Mouse (Mus musculus): Measurements from ENCODE around the gene Otof. TPM values are rescaled to one million over a fixed set of nuclear protein-coding genes. Genes with fewer than 3 reads are reported as not detected.

Otof gene
- polyA plus RNA-seq, 1 experiment from 2014 or later: 2.1 TPM

GRCm38 (mm10) chr5:30423121-30423520 is 38.6 kb downstream of the Otof start:
- H3K4me3 ChIP-seq: no peak overlapping the region
- no peak overlapping the region for H3K27ac ChIP-seq (replicated peaks)
- no peak overlapping the region for H3K9ac ChIP-seq (replicated peaks)
- H3K4me2 ChIP-seq (replicated peaks): no peak overlapping the region
- H3K4me1 ChIP-seq: 0 out of 2 replicates have a peak, but pooled peaks cover 2% of the 10 kb centered on the region
- no peaks in the 10 kb centered on the region for H3K36me3 ChIP-seq
- no peaks in the 10 kb centered on the region for H3K9me3 ChIP-seq
- 84% methylated on average over 4 of the region's 4 CpGs for WGBS
- no peak for ATAC-seq (replicated peaks)
- no peaks in the 10 kb centered on the region for H3K27me3 ChIP-seq

- H3K27ac ChIP-seq (replicated peaks): no peak overlapping the region
- no peak overlapping the region for H3K4me3 ChIP-seq
- no peaks in the 10 kb centered on the region for H3K4me1 ChIP-seq
- no peak for ATAC-seq (replicated peaks)
- no peak overlapping the region for H3K9ac ChIP-seq (replicated peaks)
- no peak overlapping the region for H3K4me2 ChIP-seq (replicated peaks)
- no peaks in the 10 kb centered on the region for H3K36me3 ChIP-seq
- no peaks in the 10 kb centered on the region for H3K9me3 ChIP-seq
- 21% methylated on average over 5 of the region's 5 CpGs for WGBS
- no peaks in the 10 kb centered on the region for H3K27me3 ChIP-seq
These were observed 45.1 kb downstream of the Otof start for GRCm38 (mm10) chr5:30416665-30417064.

GRCm38 (mm10) chr5:30415876-30416275 is 45.9 kb downstream of the Otof start:
- no peak overlapping the region for H3K27ac ChIP-seq (replicated peaks)
- H3K27me3 ChIP-seq: no peaks in the 10 kb centered on the region
- no peaks in the 10 kb centered on the region for H3K4me1 ChIP-seq
- no peaks in the 10 kb centered on the region for H3K36me3 ChIP-seq
- WGBS: 55% methylated on average over 4 of the region's 4 CpGs
- H3K4me3 ChIP-seq: no peak overlapping the region
- no peak overlapping the region for H3K4me2 ChIP-seq (replicated peaks)
- no peak for ATAC-seq (replicated peaks)
- no peaks in the 10 kb centered on the region for H3K9me3 ChIP-seq
- H3K9ac ChIP-seq (replicated peaks): no peak overlapping the region

GRCm38 (mm10) chr5:30415381-30415780 is 46.4 kb downstream of the Otof start:
- no peak overlapping the region for H3K27ac ChIP-seq (replicated peaks)
- H3K4me2 ChIP-seq (replicated peaks): no peak overlapping the region
- no peak overlapping the region for H3K4me3 ChIP-seq
- 46% methylated on average over 2 of the region's 2 CpGs for WGBS
- no peaks in the 10 kb centered on the region for H3K36me3 ChIP-seq
- H3K9ac ChIP-seq (replicated peaks): no peak overlapping the region
- H3K27me3 ChIP-seq: no peaks in the 10 kb centered on the region
- H3K4me1 ChIP-seq: no peaks in the 10 kb centered on the region
- no peak for ATAC-seq (replicated peaks)
- no peaks in the 10 kb centered on the region for H3K9me3 ChIP-seq

- Histone ChIP-seq H3K27ac (replicated peaks) (no peak overlapping the region), H3K4me3 (no peak overlapping the region), H3K4me2 (replicated peaks) (no peak overlapping the region), H3K9me3 (no peaks in the 10 kb centered on the region), H3K36me3 (no peaks in the 10 kb centered on the region), H3K9ac (replicated peaks) (no peak overlapping the region), H3K4me1 (no peaks in the 10 kb centered on the region), H3K27me3 (no peaks in the 10 kb centered on the region)
- WGBS: 59% methylated on average over 10 of the region's 10 CpGs
- no peak for ATAC-seq (replicated peaks)
These were observed 50.2 kb downstream of the Otof start for GRCm38 (mm10) chr5:30411524-30411923.

- no peak overlapping the region for H3K4me3 ChIP-seq
- no peaks in the 10 kb centered on the region for H3K27me3 ChIP-seq
- no peaks in the 10 kb centered on the region for H3K4me1 ChIP-seq
- no peak overlapping the region for H3K9ac ChIP-seq (replicated peaks)
- H3K27ac ChIP-seq (replicated peaks): no peak overlapping the region
- H3K4me2 ChIP-seq (replicated peaks): no peak overlapping the region
- H3K9me3 ChIP-seq: no peaks in the 10 kb centered on the region
- H3K36me3 ChIP-seq: no peaks in the 10 kb centered on the region
- WGBS: 2% methylated on average over 9 of the region's 9 CpGs
- no peak for ATAC-seq (replicated peaks)
These were observed 54.9 kb downstream of the Otof start for GRCm38 (mm10) chr5:30406876-30407275.

GRCm38 (mm10) chr5:30401165-30401564 is 60.6 kb downstream of the Otof start:
- no peaks in the 10 kb centered on the region for H3K27me3 ChIP-seq
- no peak overlapping the region for H3K4me3 ChIP-seq

GRCm38 (mm10) chr5:30400521-30400920 is 61.2 kb downstream of the Otof start:
- no peak for ATAC-seq (replicated peaks)
- 73% methylated on average over 5 of the region's 5 CpGs for WGBS
- no peaks in the 10 kb centered on the region for H3K9me3 ChIP-seq
- H3K4me3 ChIP-seq: no peak overlapping the region
- H3K36me3 ChIP-seq: no peaks in the 10 kb centered on the region
- no peak overlapping the region for H3K9ac ChIP-seq (replicated peaks)
- H3K4me1 ChIP-seq: peaks cover 6% of the 10 kb centered on the region
- no peaks in the 10 kb centered on the region for H3K27me3 ChIP-seq
- H3K4me2 ChIP-seq (replicated peaks): no peak overlapping the region
- H3K27ac ChIP-seq (replicated peaks): no peak overlapping the region

More at GRCm38 (mm10) chr5:30401165-30401564, 60.6 kb downstream of the Otof start:
- ATAC-seq (replicated peaks): no peak
- Histone ChIP-seq H3K4me2 (replicated peaks) (no peak overlapping the region), H3K9me3 (no peaks in the 10 kb centered on the region), H3K4me1 (peaks cover 6% of the 10 kb centered on the region), H3K36me3 (no peaks in the 10 kb centered on the region), H3K27ac (replicated peaks) (no peak overlapping the region), H3K9ac (replicated peaks) (no peak overlapping the region)
- 5% methylated on average over 8 of the region's 8 CpGs for WGBS

- Histone ChIP-seq H3K9ac (replicated peaks) (no peak overlapping the region), H3K27me3 (no peaks in the 10 kb centered on the region), H3K9me3 (no peaks in the 10 kb centered on the region), H3K4me3 (no peak overlapping the region), H3K4me1 (no peaks in the 10 kb centered on the region), H3K36me3 (no peaks in the 10 kb centered on the region), H3K4me2 (replicated peaks) (no peak overlapping the region), H3K27ac (replicated peaks) (no peak overlapping the region)
- WGBS: 24% methylated on average over 7 of the region's 7 CpGs
- ATAC-seq (replicated peaks): no peak
These were observed 70.3 kb downstream of the Otof start for GRCm38 (mm10) chr5:30391473-30391872.

- no peak for ATAC-seq (replicated peaks)
- H3K4me2 ChIP-seq (replicated peaks): no peak overlapping the region
- 90% methylated on average over 5 of the region's 5 CpGs for WGBS
- no peaks in the 10 kb centered on the region for H3K4me1 ChIP-seq
- no peak overlapping the region for H3K4me3 ChIP-seq
- H3K9ac ChIP-seq (replicated peaks): no peak overlapping the region
- no peaks in the 10 kb centered on the region for H3K27me3 ChIP-seq
- H3K9me3 ChIP-seq: no peaks in the 10 kb centered on the region
- H3K27ac ChIP-seq (replicated peaks): no peak overlapping the region
- no peaks in the 10 kb centered on the region for H3K36me3 ChIP-seq
These were observed 71.9 kb downstream of the Otof start for GRCm38 (mm10) chr5:30389836-30390235.

GRCm38 (mm10) chr5:30387726-30388125 is 74.0 kb downstream of the Otof start:
- H3K27ac ChIP-seq (replicated peaks): no peak overlapping the region
- no peak overlapping the region for H3K9ac ChIP-seq (replicated peaks)
- H3K4me2 ChIP-seq (replicated peaks): no peak overlapping the region
- no peaks in the 10 kb centered on the region for H3K36me3 ChIP-seq
- WGBS: 76% methylated on average over 6 of the region's 6 CpGs
- ATAC-seq (replicated peaks): no peak
- H3K9me3 ChIP-seq: no peaks in the 10 kb centered on the region
- H3K4me3 ChIP-seq: no peak overlapping the region
- H3K4me1 ChIP-seq: no peaks in the 10 kb centered on the region
- no peaks in the 10 kb centered on the region for H3K27me3 ChIP-seq

- ATAC-seq (replicated peaks): no peak
- Histone ChIP-seq H3K27ac (replicated peaks) (no peak overlapping the region), H3K9me3 (no peaks in the 10 kb centered on the region), H3K9ac (replicated peaks) (no peak overlapping the region), H3K4me2 (replicated peaks) (no peak overlapping the region), H3K4me1 (no peaks in the 10 kb centered on the region), H3K4me3 (no peak overlapping the region), H3K36me3 (no peaks in the 10 kb centered on the region), H3K27me3 (no peaks in the 10 kb centered on the region)
- WGBS: 69% methylated on average over 7 of the region's 7 CpGs
These were observed 78.9 kb downstream of the Otof start for GRCm38 (mm10) chr5:30382876-30383275.

GRCm38 (mm10) chr5:30369426-30369825 is 92.3 kb downstream of the Otof start:
- no peak overlapping the region for H3K27ac ChIP-seq (replicated peaks)
- no peak overlapping the region for H3K4me3 ChIP-seq
- no peak for ATAC-seq (replicated peaks)
- 78% methylated on average over 5 of the region's 5 CpGs for WGBS
- H3K4me1 ChIP-seq: no peaks in the 10 kb centered on the region
- no peak overlapping the region for H3K4me2 ChIP-seq (replicated peaks)
- no peaks in the 10 kb centered on the region for H3K9me3 ChIP-seq
- H3K27me3 ChIP-seq: no peaks in the 10 kb centered on the region
- H3K9ac ChIP-seq (replicated peaks): no peak overlapping the region
- H3K36me3 ChIP-seq: no peaks in the 10 kb centered on the region

All from forebrain, embryonic 15.5 days (tissue).